Mouse (Mus musculus): ENCODE results near the gene Pdzrn4.

DNA sequence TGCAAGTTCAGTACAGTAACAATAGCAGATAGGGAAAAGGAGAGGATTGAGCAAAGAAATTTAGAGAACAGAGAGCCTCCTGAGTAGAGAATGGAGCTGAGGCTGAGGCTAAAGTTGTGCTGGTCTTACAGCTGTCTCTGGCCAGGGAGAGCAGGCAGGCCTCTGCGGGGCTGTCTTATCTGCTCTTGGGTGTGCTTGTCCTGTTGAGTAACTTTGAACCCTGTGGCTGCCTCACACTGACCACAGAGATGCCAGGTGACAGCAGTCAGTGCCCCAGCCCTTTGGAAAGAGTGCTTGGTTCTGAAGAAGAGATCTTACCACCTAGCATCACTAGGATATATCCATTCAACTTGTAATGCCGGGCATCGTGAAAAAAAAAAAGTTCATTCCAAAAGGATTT, 214.2 kb downstream of the Pdzrn4 start:
- TF ChIP-seq POLR2A (IDR thresholded peaks at IDR 0.05; ENCODE audit: extremely low read depth, insufficient read depth, low read length), result no peak
- no peak for TF ChIP-seq CTCF (IDR thresholded peaks at IDR 0.05; ENCODE audit: low read depth, low read length)

Data from liver, adult 2 months (tissue).